Mouse (Mus musculus) heart, embryonic 15.5 days (tissue): ENCODE results near the gene Tax1bp3. TPM values are rescaled to one million over a fixed set of nuclear protein-coding genes. Genes with fewer than 3 reads are reported as not detected.

Experiments
- ATAC-seq: fragments of 200-750 bp; cut with Nextera tagmentation; replicated peaks from 2 replicates; pipeline ENCODE4 v1.8.0; 2017; ENCODE audit warnings: low read depth, moderate TSS enrichment; ENCODE audit not compliant: insufficient number of reproducible peaks, insufficient read depth, low FRiP score
- H3K27ac ChIP-seq: fragments of 300-500 bp; sonication (generic); 2 replicates; pipeline ENCODE4 v1.5.1; 2015; ENCODE audit warnings: mild to moderate bottlenecking, inconsistent platforms
- H3K27me3 ChIP-seq: fragments of 300-500 bp; sonication (generic); 2 replicates; pipeline ENCODE4 v1.6.1; 2015; ENCODE audit warnings: inconsistent platforms
- H3K36me3 ChIP-seq: fragments of 300-500 bp; sonication (generic); 2 replicates; pipeline ENCODE4 v1.6.1; 2015; ENCODE audit warnings: mild to moderate bottlenecking, inconsistent platforms
- H3K4me1 ChIP-seq: fragments of 300-500 bp; sonication (generic); replicated peaks from 2 replicates; pipeline ENCODE4 v1.6.1; 2015; ENCODE audit warnings: inconsistent platforms
- H3K4me2 ChIP-seq: fragments of 300-500 bp; sonication (generic); 2 replicates; pipeline ENCODE4 v1.6.1; 2015; ENCODE audit warnings: inconsistent platforms, mild to moderate bottlenecking, moderate library complexity
- H3K4me3 ChIP-seq: fragments of 300-500 bp; sonication (generic); 2 replicates; pipeline ENCODE4 v1.5.1; 2015; ENCODE audit warnings: mild to moderate bottlenecking, inconsistent platforms
- H3K9ac ChIP-seq: fragments of 300-500 bp; sonication (generic); 2 replicates; pipeline ENCODE4 v1.6.1; 2015; ENCODE audit warnings: mild to moderate bottlenecking, inconsistent platforms
- H3K9me3 ChIP-seq: fragments of 300-500 bp; sonication (generic); replicated peaks from 2 replicates; pipeline ENCODE4 v1.6.1; 2016; ENCODE audit warnings: inconsistent platforms
- WGBS: fragments of 180-500 bp; shearing (Covaris S2); methylation state at CpG from one replicate; pipeline ENCODE4 v1.1.7; 2015; ENCODE audit warnings: mixed read lengths; 5-methylcytosine and 5-hydroxymethylcytosine counted together
- polyA plus RNA-seq: library from polyadenylated mRNA; unstranded; fragments of >200 nt; fragmentation: Nextera tagmentation; extraction: Ambion mirVana; gene quantifications from 2 replicates; pipeline ENCODE4 v1.2.1, GENCODE M21; 2015

The Tax1bp3 gene
- 222 and 231 TPM in 2 replicates for polyA plus RNA-seq

DNA sequence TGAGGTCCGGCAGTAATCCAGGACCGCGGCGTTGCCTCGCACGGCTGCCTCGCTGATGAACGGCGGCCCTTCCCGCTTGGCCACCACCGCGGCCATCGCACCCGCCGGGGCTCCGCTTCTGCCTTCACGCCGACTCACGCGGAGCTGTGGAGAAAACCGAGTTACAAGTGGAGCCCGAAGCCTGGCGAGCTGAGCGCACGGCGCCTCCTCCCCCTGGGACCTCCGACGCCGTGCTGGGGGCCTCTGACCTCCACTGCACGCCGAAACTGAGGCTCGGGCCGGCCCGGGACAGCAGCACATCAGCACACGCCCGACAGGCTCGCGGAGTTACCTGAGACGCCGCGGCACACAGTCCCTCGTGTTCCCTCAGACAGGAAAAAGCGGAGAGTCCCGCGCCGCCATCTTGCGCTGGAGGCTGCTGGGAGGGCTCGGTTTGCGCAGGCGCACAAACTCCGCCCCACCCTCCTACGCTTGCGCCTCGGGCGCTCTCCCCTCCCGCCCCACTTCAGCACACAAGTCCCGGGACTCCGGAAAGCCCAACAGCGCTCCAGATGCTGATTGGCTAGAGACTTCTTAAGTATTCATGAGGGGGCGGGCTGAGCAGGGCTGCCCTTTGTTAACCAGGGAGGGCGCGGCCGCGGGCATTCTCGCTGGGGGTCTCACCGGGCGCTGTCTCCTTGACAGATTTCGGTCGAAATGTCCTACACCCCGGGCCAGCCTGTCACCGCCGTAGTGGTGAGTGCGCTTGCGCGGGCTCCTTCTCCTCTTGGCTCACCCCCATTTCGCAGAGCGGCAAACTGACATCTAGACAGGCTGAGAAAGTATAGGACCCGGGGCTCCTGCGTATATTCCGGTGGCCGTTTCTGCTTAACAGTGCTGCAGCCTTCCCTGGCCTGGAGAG lies at the start of gene Tax1bp3, which contains the start of gene Emc6:
Tax1bp3 (plus strand) TSS at position 476 of the 901 bp plus-strand sequence.
Emc6 (minus strand) TSS at position 430 of the 901 bp plus-strand sequence.
- peak; percentile 98 for ATAC-seq
- Histone ChIP-seq H3K9ac (peak within 1 kb of the TSS; percentile 94), H3K4me2 (peak within 1 kb of the TSS; percentile 77), H3K27me3 (no peaks in the 10 kb centered on the region), H3K4me3 (peak within 1 kb of the TSS; percentile 81), H3K36me3 (peaks cover 18% of the 10 kb centered on the region), H3K27ac (peak within 1 kb of the TSS; percentile 98), H3K4me1 (peaks cover 33% of the 10 kb centered on the region), H3K9me3 (no peaks in the 10 kb centered on the region)
- WGBS, result 0% methylated on average over 81 of the region's 81 CpGs

- H3K27me3 ChIP-seq, result no peaks in the 10 kb centered on the region
- WGBS, result 68% methylated on average over 7 of the region's 7 CpGs
- H3K4me1 ChIP-seq, result peaks cover 21% of the 10 kb centered on the region
- no peak for ATAC-seq
- H3K36me3 ChIP-seq, result no peaks in the 10 kb centered on the region
- no peaks in the 10 kb centered on the region for H3K9me3 ChIP-seq
- no peak overlapping the region for H3K4me2 ChIP-seq
- H3K4me3 ChIP-seq, result no peak overlapping the region
- no peak overlapping the region for H3K27ac ChIP-seq
- no peak overlapping the region for H3K9ac ChIP-seq
Measured at GRCm38 (mm10) chr11:73131020-73131419, 45.9 kb upstream of the Tax1bp3 start.

GRCm38 (mm10) chr11:73132999-73133398 lies 43.9 kb upstream of the Tax1bp3 start:
- Histone ChIP-seq H3K27ac (no peak overlapping the region), H3K9ac (no peak overlapping the region), H3K4me3 (no peak overlapping the region), H3K36me3 (no peaks in the 10 kb centered on the region), H3K4me1 (peaks cover 39% of the 10 kb centered on the region), H3K9me3 (no peaks in the 10 kb centered on the region), H3K4me2 (no peak overlapping the region), H3K27me3 (no peaks in the 10 kb centered on the region)
- 87% methylated on average over 6 of the region's 6 CpGs for WGBS
- ATAC-seq, result no peak

- no peak overlapping the region for H3K4me3 ChIP-seq
- no peak overlapping the region for H3K9ac ChIP-seq
- H3K27ac ChIP-seq, result no peak overlapping the region
- H3K4me1 ChIP-seq, result peaks cover 43% of the 10 kb centered on the region
- no peaks in the 10 kb centered on the region for H3K27me3 ChIP-seq
- no peaks in the 10 kb centered on the region for H3K9me3 ChIP-seq
- WGBS, result 81% methylated on average over 5 of the region's 5 CpGs
- H3K4me2 ChIP-seq, result peak overlapping the region; percentile 94; the same call in 1 of the 2 replicates
- no peaks in the 10 kb centered on the region for H3K36me3 ChIP-seq
- no peak for ATAC-seq
Measured at GRCm38 (mm10) chr11:73134222-73134621, 42.7 kb upstream of the Tax1bp3 start.

DNA sequence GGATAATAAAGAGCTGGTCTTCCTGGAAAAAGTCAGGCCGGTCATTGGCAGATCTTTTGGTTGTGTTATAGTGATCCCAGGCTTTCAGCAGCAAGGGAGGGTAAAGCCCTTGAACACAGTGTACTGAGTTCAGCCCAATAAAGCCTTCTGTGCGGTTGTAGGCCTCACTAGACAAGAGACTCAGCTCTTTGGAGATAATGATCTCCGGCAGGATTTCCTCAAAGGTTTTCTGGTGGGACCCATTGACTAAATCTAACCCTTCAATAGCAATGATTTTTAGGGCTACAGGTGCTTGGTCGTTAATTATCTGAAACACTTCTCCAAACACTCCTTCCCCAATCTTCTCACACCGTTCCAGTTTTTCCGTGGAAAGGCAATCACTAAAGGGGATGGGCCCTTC lies 40.3 kb upstream of the Tax1bp3 start:
- peak overlapping the region; percentile 94 for H3K4me2 ChIP-seq
- H3K36me3 ChIP-seq, result no peaks in the 10 kb centered on the region

DNA sequence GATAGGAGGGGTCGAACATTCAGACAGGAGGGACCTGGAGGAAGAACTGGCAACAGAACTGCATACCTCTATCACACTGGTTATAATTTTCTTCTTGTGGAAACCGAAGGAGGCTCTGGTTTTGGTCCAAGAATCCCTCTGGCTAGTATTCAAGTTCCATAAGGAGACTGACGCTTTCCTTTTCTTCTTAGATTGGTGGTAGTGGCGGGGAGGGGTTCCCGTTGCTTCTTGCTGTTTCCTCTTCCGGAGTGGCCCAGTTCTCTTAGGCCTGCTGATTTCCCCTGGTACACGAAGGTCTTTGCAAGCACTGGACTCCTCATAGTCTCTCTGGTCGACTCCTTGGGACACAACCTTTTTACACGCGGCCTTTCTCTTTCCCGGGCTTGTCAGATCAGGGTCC lies 39.8 kb upstream of the Tax1bp3 start:
- H3K4me1 ChIP-seq, result peaks cover 39% of the 10 kb centered on the region
- peak overlapping the region; percentile 94 for H3K4me2 ChIP-seq
- H3K27me3 ChIP-seq, result no peaks in the 10 kb centered on the region
- peak overlapping the region; percentile 94 for H3K4me3 ChIP-seq
- H3K9ac ChIP-seq, result peak overlapping the region; percentile 73
- peak overlapping the region; percentile 39; the same call in 1 of the 2 replicates for H3K27ac ChIP-seq
- no peaks in the 10 kb centered on the region for H3K36me3 ChIP-seq
- WGBS, result 21% methylated on average over 11 of the region's 11 CpGs
- ATAC-seq, result no peak
- H3K9me3 ChIP-seq, result no peaks in the 10 kb centered on the region

More for the DNA sequence above, 40.3 kb upstream of the Tax1bp3 start:
- no peak for ATAC-seq
- Histone ChIP-seq H3K27ac (0 out of 2 replicates have a peak overlapping the region, but pooled peaks have one; percentile 39), H3K4me1 (peaks cover 39% of the 10 kb centered on the region), H3K27me3 (no peaks in the 10 kb centered on the region), H3K9me3 (no peaks in the 10 kb centered on the region), H3K4me3 (peak overlapping the region; percentile 94), H3K9ac (peak overlapping the region; percentile 73)
- 66% methylated on average over 6 of the region's 6 CpGs for WGBS

- no peaks in the 10 kb centered on the region for H3K9me3 ChIP-seq
- H3K27me3 ChIP-seq, result no peaks in the 10 kb centered on the region
- peaks cover 39% of the 10 kb centered on the region for H3K4me1 ChIP-seq
- peak within 1 kb of the TSS; percentile 94 for H3K4me3 ChIP-seq
- peak within 1 kb of the TSS; percentile 39; the same call in 1 of the 2 replicates for H3K27ac ChIP-seq
- peak within 1 kb of the TSS; percentile 94 for H3K4me2 ChIP-seq
- under 1% methylated on average over 83 of the region's 84 CpGs for WGBS
- peak; percentile 91 for ATAC-seq
- H3K36me3 ChIP-seq, result no peaks in the 10 kb centered on the region
- H3K9ac ChIP-seq, result peak within 1 kb of the TSS; percentile 73
Measured at GRCm38 (mm10) chr11:73137591-73138501, 39.0 kb upstream of the Tax1bp3 start, which contains the start of gene Haspin. Haspin (minus strand) TSS chr11:73138294.

GRCm38 (mm10) chr11:73144261-73144681 lies 32.6 kb upstream of the Tax1bp3 start:
- Histone ChIP-seq H3K4me2 (no peak overlapping the region), H3K9me3 (no peaks in the 10 kb centered on the region), H3K9ac (no peak overlapping the region), H3K36me3 (no peaks in the 10 kb centered on the region), H3K4me3 (no peak overlapping the region), H3K27ac (no peak overlapping the region), H3K4me1 (no peaks in the 10 kb centered on the region), H3K27me3 (no peaks in the 10 kb centered on the region)
- ATAC-seq, result no peak
- WGBS, result 43% methylated on average over 1 of the region's 1 CpGs

- H3K4me1 ChIP-seq, result no peaks in the 10 kb centered on the region
- 51% methylated on average over 11 of the region's 11 CpGs for WGBS
- H3K27me3 ChIP-seq, result no peaks in the 10 kb centered on the region
- H3K36me3 ChIP-seq, result no peaks in the 10 kb centered on the region
- H3K4me2 ChIP-seq, result no peak overlapping the region
- ATAC-seq, result no peak
- H3K9ac ChIP-seq, result no peak overlapping the region
- no peak overlapping the region for H3K4me3 ChIP-seq
- H3K27ac ChIP-seq, result no peak overlapping the region
- no peaks in the 10 kb centered on the region for H3K9me3 ChIP-seq
Measured at GRCm38 (mm10) chr11:73146026-73146974, 30.6 kb upstream of the Tax1bp3 start.

DNA sequence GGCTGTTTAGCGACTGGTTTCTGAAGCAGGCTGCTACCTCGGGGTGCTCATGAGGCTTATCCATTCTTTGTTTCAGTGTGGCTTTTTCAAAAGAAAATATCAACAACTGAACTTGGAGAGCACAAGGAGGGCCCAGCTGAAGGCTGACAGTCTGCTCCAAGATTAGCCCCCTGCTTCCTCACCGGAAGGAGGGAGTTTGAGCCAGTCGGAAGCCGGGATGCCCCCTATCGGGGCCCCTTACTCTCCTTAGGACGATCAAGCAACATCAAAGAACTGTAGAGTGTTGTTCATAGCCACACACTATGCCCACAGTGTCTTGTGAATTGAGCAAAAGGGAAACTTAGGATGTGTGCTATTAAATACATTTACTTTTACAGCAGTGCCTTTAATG lies 29.9 kb upstream of the Tax1bp3 start:
- Histone ChIP-seq H3K36me3 (no peaks in the 10 kb centered on the region), H3K27ac (no peak overlapping the region), H3K4me3 (no peak overlapping the region), H3K4me1 (no peaks in the 10 kb centered on the region), H3K9me3 (no peaks in the 10 kb centered on the region), H3K9ac (no peak overlapping the region), H3K4me2 (no peak overlapping the region), H3K27me3 (no peaks in the 10 kb centered on the region)
- 51% methylated on average over 7 of the region's 7 CpGs for WGBS
- no peak for ATAC-seq
